Mouse (Mus musculus) cerebellum, adult 9-11 months (tissue): ENCODE measurements at regions not wholly inside any gene's neighbourhood (a gene's known extent, or its start where the extent isn't known, plus 50 kb on each side); places are given as distances from the start of the nearest gene placed in this dataset.

Experiments used
- DNase-seq: peaks from one replicate; pipeline ENCODE4 v3.0.0; 2022

DNA sequence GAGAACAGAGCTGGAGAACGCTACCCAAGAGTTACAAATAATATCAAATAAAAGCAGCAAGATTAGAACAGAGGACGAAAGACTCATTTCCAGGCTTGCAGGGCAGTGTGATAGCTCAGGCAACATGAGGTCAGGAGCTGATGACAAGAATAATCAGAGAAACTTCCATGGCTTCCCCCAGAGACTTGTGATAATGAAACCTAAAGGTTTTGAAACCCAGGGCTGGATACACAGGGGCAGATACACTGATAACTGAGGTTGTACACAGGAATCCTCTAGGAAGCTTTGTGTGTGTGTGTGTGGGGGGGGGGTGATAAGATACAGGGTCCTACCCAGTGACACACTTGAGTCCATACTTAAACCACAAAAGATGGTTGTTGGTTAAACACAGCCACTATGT lies 423.4 kb upstream of the Smim15 start:
- no peak for DNase-seq

DNA sequence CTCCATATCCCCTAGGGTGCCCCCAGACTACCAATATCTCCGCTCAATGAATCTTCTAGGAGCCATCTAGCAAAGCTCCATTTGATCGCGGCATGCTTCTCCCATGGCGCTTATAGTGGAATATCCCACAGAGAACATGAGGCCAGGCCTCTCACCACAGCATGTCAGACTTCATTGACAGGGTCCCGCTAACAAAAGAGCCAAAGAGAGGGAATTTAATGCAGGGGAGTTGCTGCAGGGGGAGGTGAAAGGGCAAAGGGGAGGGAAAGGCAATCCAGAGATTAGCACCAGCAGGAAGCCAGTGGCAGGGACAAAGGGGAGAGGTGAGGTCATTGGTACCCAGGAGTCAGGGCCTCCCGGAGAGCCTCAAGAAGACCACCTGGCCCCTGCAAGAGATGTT lies 424.0 kb upstream of the Smim15 start:
- DNase-seq = no peak

- no peak for DNase-seq
Measured at GRCm38 (mm10) chr13:107619430-107619927, 424.8 kb upstream of the Smim15 start.

DNA sequence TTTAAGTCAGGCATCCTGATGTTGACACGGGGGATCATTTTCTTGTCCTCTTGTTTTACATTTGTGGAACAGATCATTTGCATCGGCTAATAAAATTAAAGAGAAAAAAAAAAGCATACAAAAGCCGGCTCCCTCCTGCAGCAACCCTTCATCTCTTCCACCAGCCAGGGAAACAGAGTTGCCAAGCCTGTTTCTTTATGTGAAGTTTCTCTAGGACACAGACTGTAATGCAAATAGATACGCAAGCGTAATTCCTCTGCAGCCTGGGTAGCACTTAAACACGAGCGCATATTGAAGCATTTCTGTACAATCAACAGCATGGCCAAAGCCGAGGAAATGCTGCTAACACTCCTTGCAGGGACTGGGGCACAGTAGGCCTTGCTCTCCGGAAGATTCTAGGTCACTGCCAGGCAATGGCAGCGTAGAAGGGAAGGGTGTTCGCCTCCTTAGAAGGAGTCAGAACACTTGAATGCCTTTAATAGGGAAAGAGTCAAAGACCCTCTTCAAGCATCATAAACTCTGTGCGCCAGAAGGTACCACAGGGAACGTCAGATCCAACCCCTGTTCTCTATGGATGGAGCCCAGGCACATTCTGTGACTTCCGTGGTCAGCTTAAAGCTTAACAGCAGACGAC lies 425.3 kb upstream of the Smim15 start:
- no peak for DNase-seq

- no peak for DNase-seq
Measured at GRCm38 (mm10) chr13:107618369-107618771, 425.9 kb upstream of the Smim15 start.

DNA sequence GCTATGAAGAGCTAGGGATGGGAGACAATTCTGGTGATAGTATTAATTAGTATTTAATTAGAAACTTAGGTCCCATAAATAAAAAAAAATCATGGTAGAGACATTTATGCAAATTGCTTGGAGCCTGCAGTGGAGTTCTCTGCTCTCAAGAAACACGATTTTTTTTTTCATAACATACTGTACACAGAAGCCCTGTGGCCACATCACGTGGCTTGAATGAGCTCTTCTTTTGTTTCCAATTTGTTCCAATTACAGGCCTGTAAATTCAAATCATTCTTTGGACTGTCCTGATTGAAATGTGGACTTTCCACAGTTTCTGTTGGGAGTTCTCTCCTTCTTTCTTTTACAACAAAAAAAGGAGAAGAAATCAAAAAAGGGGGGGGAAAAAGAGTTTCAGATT lies 426.7 kb upstream of the Smim15 start:
- no peak for DNase-seq

GRCm38 (mm10) chr13:107616775-107617174 lies 427.5 kb upstream of the Smim15 start:
- DNase-seq = no peak

GRCm38 (mm10) chr13:107608996-107609503 lies 435.2 kb upstream of the Smim15 start:
- no peak for DNase-seq

- DNase-seq = no peak
Measured at GRCm38 (mm10) chr13:107607294-107607693, 437.0 kb upstream of the Smim15 start.

DNA sequence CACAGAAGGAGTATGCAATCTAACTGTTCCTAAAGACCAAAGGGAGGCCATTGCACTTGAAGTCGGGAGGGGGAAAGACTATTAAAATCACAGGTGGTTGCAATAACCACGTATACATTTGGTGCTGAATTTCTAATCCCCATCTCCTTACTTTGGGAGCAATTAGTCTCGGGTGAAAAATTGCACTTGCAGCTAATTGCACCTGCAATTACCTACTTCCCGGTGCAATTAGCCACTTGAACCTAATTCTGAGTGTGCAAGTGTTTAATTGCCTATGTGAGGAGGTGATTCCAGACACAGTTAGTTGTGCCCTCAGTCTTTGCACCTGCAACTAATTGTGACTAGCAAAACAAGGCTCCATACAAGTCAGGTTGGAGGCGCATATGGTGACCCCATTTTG lies 442.1 kb upstream of the Smim15 start:
- no peak for DNase-seq

- no peak for DNase-seq
Measured at GRCm38 (mm10) chr13:107601132-107601439, 443.2 kb upstream of the Smim15 start.

DNA sequence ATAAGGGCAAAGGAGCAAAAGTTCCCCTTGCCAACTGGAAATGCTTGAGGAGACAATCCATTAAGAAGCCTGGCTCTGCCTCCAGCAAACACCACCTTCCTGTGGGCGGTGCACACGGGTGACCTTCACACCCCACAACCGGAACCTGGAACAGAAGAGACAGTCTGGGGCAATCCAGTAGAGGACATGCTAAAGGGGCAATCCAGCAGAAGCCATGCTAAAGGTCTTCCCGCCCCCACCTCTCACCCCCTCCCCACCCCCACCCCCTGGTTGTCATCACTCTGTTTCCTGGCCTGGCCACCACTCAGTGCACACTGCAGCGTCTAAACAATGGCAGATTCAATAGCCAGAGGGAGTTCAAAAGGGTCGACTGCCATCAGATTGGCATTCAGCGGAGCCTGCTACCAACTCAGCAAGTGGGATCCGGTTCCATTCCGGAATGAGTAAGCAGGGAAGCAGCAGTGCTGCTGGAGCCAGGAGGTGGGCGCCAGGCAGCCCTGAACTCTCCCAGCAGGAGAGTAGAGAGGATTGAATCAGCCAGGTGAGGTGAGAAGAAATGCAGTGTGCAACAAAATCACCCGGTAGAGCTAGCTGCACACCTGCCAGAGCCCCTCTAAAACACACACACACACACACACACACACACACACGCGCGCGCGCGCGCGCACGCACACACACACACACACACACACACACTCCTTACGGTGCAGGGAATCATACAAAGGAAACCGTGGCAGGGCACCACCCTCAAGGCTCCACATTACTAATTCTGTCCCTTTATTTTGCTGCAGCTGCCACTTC lies 443.7 kb upstream of the Smim15 start:
- DNase-seq = no peak

DNA sequence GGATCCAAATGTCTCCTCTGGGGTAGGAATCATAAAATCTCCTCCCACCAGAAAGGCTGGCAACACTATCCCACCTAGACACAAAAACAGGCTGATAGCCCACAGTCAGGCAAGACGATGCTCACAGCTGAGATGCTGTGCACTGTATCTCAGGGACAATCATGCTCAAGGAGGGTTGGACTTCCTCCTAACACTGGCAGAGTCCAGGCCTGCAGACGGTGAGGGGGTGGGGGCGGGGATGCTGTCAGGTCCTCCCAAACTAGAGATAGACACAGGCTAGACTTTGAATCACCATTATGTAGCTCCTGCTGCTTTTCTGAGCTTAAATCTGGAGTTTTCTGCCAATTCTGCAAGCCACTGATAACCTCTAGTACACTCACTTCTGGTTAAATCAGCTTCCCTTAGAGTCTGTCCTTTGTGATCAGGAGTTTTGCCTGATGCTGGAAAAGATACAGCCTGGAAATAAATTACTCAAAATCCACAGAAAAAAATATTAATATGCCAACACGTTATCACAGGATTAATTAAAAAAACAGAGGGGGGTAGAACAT lies 445.1 kb upstream of the Smim15 start:
- DNase-seq = no peak

GRCm38 (mm10) chr13:107598391-107598790 lies 445.9 kb upstream of the Smim15 start:
- peak; percentile 7 for DNase-seq

DNA sequence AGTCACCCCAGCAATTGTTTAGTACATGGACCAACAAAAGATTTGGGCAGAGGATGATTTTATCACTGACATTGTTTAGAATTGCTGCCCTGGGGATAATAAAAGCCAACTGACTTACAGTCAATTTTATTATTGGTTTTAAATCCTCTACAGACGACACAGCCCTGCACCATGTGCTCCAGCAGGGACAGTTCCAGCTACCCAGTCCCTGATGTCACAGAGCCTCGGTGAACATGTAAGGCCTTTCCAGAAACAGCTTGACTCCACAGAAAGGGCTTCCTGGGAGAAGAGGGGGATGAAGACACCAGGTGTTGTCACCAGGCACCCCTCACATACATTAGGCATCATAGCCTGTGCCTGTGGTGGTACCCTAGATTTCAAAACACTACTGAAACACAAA lies 447.0 kb upstream of the Smim15 start:
- DNase-seq = no peak

DNA sequence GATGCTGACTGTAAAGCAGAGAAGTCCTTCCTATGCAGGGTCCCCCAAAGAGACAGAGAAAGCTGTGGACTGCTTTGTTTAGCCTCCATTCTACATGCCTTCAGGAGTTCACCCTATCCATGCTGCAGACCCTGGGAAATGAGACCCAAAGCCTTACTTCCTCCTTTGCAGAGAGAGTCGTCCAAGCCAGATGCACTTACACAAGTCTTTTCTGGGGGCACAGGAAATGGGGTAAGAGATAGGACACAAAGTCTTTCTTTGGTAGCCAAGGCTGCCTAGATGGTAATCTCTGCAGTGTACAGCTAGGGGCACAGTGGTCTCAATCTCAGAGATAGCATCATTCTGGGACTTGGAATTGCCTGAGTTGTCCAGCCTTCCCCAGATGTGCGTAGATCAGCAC lies 448.1 kb upstream of the Smim15 start:
- DNase-seq = no peak

GRCm38 (mm10) chr13:107588399-107589002 lies 455.7 kb upstream of the Smim15 start:
- DNase-seq = no peak

GRCm38 (mm10) chr13:107587678-107588077 lies 456.6 kb upstream of the Smim15 start:
- no peak for DNase-seq

DNA sequence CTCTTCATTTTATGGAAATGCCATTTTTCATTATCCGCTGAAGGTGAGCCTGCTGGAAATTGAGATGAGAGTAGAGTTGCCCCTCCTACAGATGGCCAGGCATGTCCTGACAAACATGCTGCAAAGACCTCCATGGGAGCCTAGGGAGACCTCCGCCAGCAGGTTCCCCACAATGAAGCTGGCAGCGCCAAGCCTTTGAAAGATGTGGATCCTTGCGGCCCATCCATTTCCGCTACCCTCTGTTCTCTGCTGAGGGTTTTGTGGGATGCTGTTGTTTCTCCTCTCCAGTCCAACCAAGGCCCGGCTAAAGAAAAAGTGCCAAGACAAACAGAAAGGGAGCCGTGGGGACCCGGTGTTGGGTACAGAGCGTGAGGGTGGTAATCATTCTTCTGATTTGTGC lies 458.3 kb upstream of the Smim15 start:
- no peak for DNase-seq

GRCm38 (mm10) chr13:107585353-107585752 lies 458.9 kb upstream of the Smim15 start:
- no peak for DNase-seq

DNA sequence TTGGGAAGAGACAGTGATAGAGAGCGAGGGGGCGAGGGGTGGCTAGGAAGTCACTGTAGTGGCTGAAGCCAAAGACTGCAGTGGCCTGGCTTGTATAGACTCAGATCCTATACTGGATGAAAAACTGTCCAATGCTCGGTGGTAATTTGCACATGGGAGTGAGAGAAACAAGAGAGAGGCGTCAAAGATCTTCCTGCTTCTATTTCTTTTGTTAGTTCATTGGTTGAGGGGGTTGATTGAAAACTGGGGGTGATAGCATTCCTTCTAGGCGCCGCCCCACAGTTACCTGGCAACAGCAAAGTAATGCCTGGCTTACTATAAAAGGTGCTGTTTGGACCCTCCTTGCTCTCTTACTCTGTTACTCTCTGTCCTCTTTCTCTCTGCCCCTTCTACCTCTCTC lies 465.3 kb upstream of the Smim15 start:
- no peak for DNase-seq

DNA sequence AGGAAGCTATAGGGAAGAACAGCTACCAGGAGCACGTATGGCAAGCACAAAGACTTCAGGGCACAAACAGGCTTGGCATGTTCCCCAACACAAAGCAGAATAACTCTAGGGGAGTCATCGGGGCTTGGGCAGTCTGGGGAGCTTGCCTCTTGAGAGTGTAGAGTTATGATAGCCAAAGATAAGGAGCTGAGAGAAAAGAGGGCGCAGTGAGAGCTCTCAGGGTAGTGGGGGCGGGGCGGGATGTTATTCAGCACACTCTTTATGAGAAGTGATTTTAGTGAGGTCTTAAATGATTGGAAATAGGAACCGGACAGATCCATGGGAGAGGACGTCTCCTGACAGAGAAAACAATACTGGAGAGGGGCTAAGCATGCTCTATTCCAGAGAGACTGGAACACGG lies 466.4 kb upstream of the Smim15 start:
- no peak for DNase-seq

- no peak for DNase-seq
Measured at GRCm38 (mm10) chr13:107577272-107577671, 467.0 kb upstream of the Smim15 start.

DNA sequence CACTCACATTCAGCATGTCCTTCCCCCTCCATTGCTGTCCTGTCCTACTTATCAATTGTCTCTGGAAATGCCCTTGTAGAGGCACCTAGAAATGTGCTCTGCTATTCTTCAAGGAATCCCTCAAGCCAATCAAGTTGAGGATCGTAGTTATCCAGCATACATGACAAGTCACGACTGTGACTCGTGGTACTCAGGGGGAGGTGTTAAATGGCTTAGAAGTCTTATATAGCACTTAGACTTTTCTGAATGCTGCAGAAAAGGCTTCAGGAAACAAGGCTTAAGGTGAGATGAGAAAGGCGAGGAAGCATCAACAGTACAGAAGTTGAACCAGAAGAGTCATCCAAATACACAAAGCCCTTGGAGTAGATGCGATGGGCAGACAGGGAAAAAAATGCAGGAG lies 467.5 kb upstream of the Smim15 start:
- no peak for DNase-seq
